Mouse (Mus musculus): Measurements from ENCODE around the gene BC024978. TPM values are rescaled to one million over a fixed set of nuclear protein-coding genes. Genes with fewer than 3 reads are reported as not detected.
"Not testable (repeated sequence)": the region's sequence is repeated elsewhere in the genome, so short reads cannot be mapped to it uniquely, and the experiment has no call there.

Gene BC024978
- total and polyA plus RNA-seq, 3 experiments = 1.6 to 9.4 (median 1.7) TPM

- TF ChIP-seq ZMIZ1 (IDR thresholded peaks at IDR 0.05; ENCODE audit: low read depth, low read length) = no peak
These were observed 43.0 kb downstream of the BC024978 start (continued) for GRCm38 (mm10) chr7:27238568-27238967.

- DNase-seq (ENCODE audit: extremely low read depth) = no peak
- Histone ChIP-seq H3K27me3 (replicated peaks) (no peaks in the 10 kb centered on the region), H3K27ac (ENCODE audit: insufficient read depth, low read depth) (no peak overlapping the region), H3K4me3 (replicated peaks in 1 of 3; ENCODE audit: low read depth in 2 of 3, low read length in 2 of 3, poor library complexity in 1 of 3) (no peak overlapping the region), H3K9ac (ENCODE audit: insufficient read depth, low read depth) (no peak overlapping the region), H3K4me1 (ENCODE audit: control insufficient read depth in 1 of 2, insufficient read depth in 2 of 2) (peaks cover 0 to 7% of the 10 kb centered on the region in 2 experiments; a peak in 1 of 4 replicates), H3K79me2 (replicated peaks; ENCODE audit: control insufficient read depth, extremely low read depth, insufficient read depth, poor library complexity, severe bottlenecking) (no peaks in the 10 kb centered on the region), H3K36me3 (replicated peaks in 1 of 2; ENCODE audit: control insufficient read depth in 1 of 2, insufficient read depth in 1 of 2, low read length in 1 of 2) (peaks cover 66 to 79% of the 10 kb centered on the region in 2 experiments), H3K9me3 (replicated peaks; ENCODE audit: low read length) (no peaks in the 10 kb centered on the region), H3K4me2 (ENCODE audit: insufficient read depth, low read depth, poor library complexity, severe bottlenecking) (no peak overlapping the region)
- no peak for TF ChIP-seq POLR2AphosphoS2 (IDR thresholded peaks at IDR 0.05; ENCODE audit: low read depth, low read length)
- TF ChIP-seq IRF4 (IDR thresholded peaks at IDR 0.05; ENCODE audit: low read depth, low read length) = no peak
- no peak for TF ChIP-seq SIN3A (IDR thresholded peaks at IDR 0.05; ENCODE audit: low read length)
- TF ChIP-seq KAT2A (IDR thresholded peaks at IDR 0.05; ENCODE audit: insufficient replicate concordance, low read length) = no peak
- no peak for TF ChIP-seq ZC3H11A (IDR thresholded peaks at IDR 0.05; ENCODE audit: low read depth, low read length)
- TF ChIP-seq CTCF (conservative IDR thresholded peaks at IDR 0.05 in 1 of 2, IDR thresholded peaks at IDR 0.05 in 1 of 2; ENCODE audit: low read depth in 2 of 2, low read length in 2 of 2) = no peak
- TF ChIP-seq CHD2 (IDR thresholded peaks at IDR 0.05; ENCODE audit: low read length) = no peak
- TF ChIP-seq NELFE (IDR thresholded peaks at IDR 0.05; ENCODE audit: low read depth, low read length) = no peak
- TF ChIP-seq TCF12 (IDR thresholded peaks at IDR 0.05; ENCODE audit: low read depth, low read length) = no peak
- no peak for TF ChIP-seq ZKSCAN1 (IDR thresholded peaks at IDR 0.05; ENCODE audit: borderline replicate concordance, low read depth, low read length)
- no peak for TF ChIP-seq USF1 (IDR thresholded peaks at IDR 0.05; ENCODE audit: low read depth, low read length)
- TF ChIP-seq TBP (conservative IDR thresholded peaks at IDR 0.05; ENCODE audit: low read depth, low read length) = no peak
- no peak for TF ChIP-seq USF2 (conservative IDR thresholded peaks at IDR 0.05; ENCODE audit: low read depth, low read length)
- no peak for TF ChIP-seq ELF1 (IDR thresholded peaks at IDR 0.05; ENCODE audit: low read depth, low read length)
- TF ChIP-seq MAX (IDR thresholded peaks at IDR 0.05; ENCODE audit: low read length) = no peak
- TF ChIP-seq MXI1 (IDR thresholded peaks at IDR 0.05; ENCODE audit: low read depth, low read length) = no peak
- TF ChIP-seq POLR2A (IDR thresholded peaks at IDR 0.05; ENCODE audit: low read depth, low read length) = no peak
- in situ Hi-C loops (cut with MboI; ENCODE audit: low pct_ligation_motif_present, low pct_unique_long_range_greater_than_20kb, low sequenced_read_pairs) = no loop called here
- dilution Hi-C loops (cut with MboI; ENCODE audit: extremely low pct_ligation_motif_present, extremely low pct_unique_long_range_greater_than_20kb, low sequenced_read_pairs) = no loop called here
These were observed 47.6 kb downstream of the BC024978 start for GRCm38 (mm10) chr7:27243211-27243610.

GRCm38 (mm10) chr7:27244088-27244487 is 48.5 kb downstream of the BC024978 start:
- H3K36me3 ChIP-seq (replicated peaks in 1 of 2; ENCODE audit: control insufficient read depth in 1 of 2, insufficient read depth in 1 of 2, low read length in 1 of 2) = peaks cover 63 to 73% of the 10 kb centered on the region in 2 experiments
- H3K79me2 ChIP-seq (replicated peaks; ENCODE audit: control insufficient read depth, extremely low read depth, insufficient read depth, poor library complexity, severe bottlenecking); dilution Hi-C loops (cut with MboI; ENCODE audit: extremely low pct_ligation_motif_present, extremely low pct_unique_long_range_greater_than_20kb, low sequenced_read_pairs); H3K4me1 ChIP-seq (ENCODE audit: control insufficient read depth in 1 of 2, insufficient read depth in 2 of 2); H3K9me3 ChIP-seq (replicated peaks; ENCODE audit: low read length); DNase-seq (ENCODE audit: extremely low read depth); H3K9ac ChIP-seq (ENCODE audit: insufficient read depth, low read depth); H3K27me3 ChIP-seq (replicated peaks); H3K27ac ChIP-seq (ENCODE audit: insufficient read depth, low read depth); H3K4me3 ChIP-seq (replicated peaks in 1 of 3; ENCODE audit: low read depth in 2 of 3, low read length in 2 of 3, poor library complexity in 1 of 3); H3K4me2 ChIP-seq (ENCODE audit: insufficient read depth, low read depth, poor library complexity, severe bottlenecking); in situ Hi-C loops (cut with MboI; ENCODE audit: low pct_ligation_motif_present, low pct_unique_long_range_greater_than_20kb, low sequenced_read_pairs): not testable (repeated sequence)
- TF ChIP-seq CTCF (conservative IDR thresholded peaks at IDR 0.05 in 1 of 2, IDR thresholded peaks at IDR 0.05 in 1 of 2; ENCODE audit: low read depth in 2 of 2, low read length in 2 of 2) = peak; percentile 8 to 28; a peak in 2 of 4 replicates

Measured in CH12.LX (cell line).